Mouse (Mus musculus) embryo, embryonic 10 days (tissue): ENCODE measurements around the gene Smarcal1.

ENCODE experiments used
- DNase-seq: peaks from one replicate; pipeline ENCODE4 v3.0.0-alpha.2; 2015; ENCODE audit warnings: low spot score

Gene Smarcal1

GRCm38 (mm10) chr1:72590636-72591035 is 7.6 kb downstream of the Smarcal1 start:
- no peak for DNase-seq

GRCm38 (mm10) chr1:72592350-72592749 is 9.3 kb downstream of the Smarcal1 start:
- no peak for DNase-seq

- DNase-seq, result no peak
These were observed 10.4 kb downstream of the Smarcal1 start for GRCm38 (mm10) chr1:72593340-72593951.

- no peak for DNase-seq
These were observed 12.6 kb downstream of the Smarcal1 start for GRCm38 (mm10) chr1:72595686-72596085.

GRCm38 (mm10) chr1:72596231-72596630 is 13.2 kb downstream of the Smarcal1 start:
- no peak for DNase-seq

GRCm38 (mm10) chr1:72599146-72600101 is 16.4 kb downstream of the Smarcal1 start:
- DNase-seq, result no peak

- no peak for DNase-seq
These were observed 17.7 kb downstream of the Smarcal1 start for GRCm38 (mm10) chr1:72600778-72601177.

GRCm38 (mm10) chr1:72601233-72601632 is 18.2 kb downstream of the Smarcal1 start:
- DNase-seq, result no peak

GRCm38 (mm10) chr1:72602186-72602585 is 19.1 kb downstream of the Smarcal1 start:
- DNase-seq, result no peak

GRCm38 (mm10) chr1:72602803-72603202 is 19.8 kb downstream of the Smarcal1 start:
- no peak for DNase-seq

GRCm38 (mm10) chr1:72606186-72606673 is 23.2 kb downstream of the Smarcal1 start:
- peak; percentile 13 for DNase-seq

GRCm38 (mm10) chr1:72609129-72609528 is 26.1 kb downstream of the Smarcal1 start:
- DNase-seq, result no peak

GRCm38 (mm10) chr1:72609887-72610877 is 27.1 kb downstream of the Smarcal1 start:
- peak; percentile 24 for DNase-seq

- DNase-seq, result no peak
These were observed 29.1 kb downstream of the Smarcal1 start for GRCm38 (mm10) chr1:72612172-72612571.

GRCm38 (mm10) chr1:72635221-72635620 is 52.2 kb downstream of the Smarcal1 start:
- peak; percentile 70 for DNase-seq

GRCm38 (mm10) chr1:72640658-72641410 is 57.8 kb downstream of the Smarcal1 start:
- peak; percentile 88 for DNase-seq

GRCm38 (mm10) chr1:72673070-72673469 is 90.0 kb downstream of the Smarcal1 start:
- DNase-seq, result no peak
